Mouse (Mus musculus): ENCODE results near the gene Glis1.

Gene Glis1

DNA sequence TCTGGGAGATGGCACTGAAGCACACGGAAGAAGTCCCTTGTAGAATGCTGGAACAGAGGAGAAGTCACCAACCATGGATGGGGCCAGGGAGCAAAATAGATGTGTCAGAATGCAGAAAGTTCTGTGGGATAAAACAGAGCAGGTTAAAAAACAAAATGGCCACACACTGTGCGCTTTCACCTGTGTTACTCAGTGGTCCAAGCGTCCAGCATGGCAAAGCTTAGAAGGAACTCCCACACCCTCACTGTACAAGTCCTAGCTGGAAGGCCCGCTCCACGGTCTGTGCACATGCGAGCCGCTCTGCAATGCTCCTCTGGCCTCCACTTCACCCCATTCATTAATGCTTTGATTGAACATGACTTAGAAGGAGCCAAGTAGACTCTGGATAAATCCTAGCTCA is 81.2 kb downstream of the Glis1 start:
- 88% methylated on average over 7 of the region's 7 CpGs for WGBS

DNA sequence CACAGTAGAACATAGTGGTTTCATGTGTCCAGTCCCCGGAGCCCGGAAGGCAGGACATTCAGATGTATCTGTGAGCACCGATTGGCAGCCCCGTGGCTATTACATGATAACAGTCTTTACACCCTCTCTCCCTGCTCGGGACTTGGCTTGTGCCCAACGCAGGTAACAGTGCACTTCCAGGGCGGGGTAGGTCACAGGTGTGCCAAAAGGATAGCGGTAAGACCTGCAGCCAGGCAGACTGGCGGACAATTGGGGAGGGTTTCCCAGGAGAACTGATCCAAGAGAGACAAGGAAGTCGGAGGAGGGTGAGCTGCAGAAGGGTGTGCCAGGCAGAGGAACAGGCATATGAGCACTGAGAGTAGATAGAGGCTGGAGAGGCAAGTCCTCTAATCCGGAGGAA is 84.4 kb downstream of the Glis1 start:
- 93% methylated on average over 11 of the region's 11 CpGs for WGBS

DNA sequence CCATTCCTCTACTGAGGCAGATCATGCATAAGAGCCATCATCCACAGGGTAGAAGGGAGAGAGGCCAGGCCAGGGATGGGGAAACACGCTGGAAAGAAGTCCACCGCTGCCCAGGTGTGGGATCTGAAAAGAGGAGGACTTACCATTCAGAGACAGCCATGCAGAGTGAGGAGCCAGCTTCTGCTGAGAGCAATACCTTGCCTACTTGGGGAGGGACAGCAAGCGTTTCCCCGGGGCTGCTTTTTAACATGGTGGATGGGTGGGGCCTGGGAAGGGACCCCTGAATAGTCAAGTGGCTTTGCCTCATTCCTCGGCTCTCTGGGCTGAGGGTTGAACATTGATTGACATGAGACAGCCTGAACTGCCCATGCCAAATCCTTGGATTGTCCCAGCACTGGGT is 85.7 kb downstream of the Glis1 start:
- 93% methylated on average over 5 of the region's 5 CpGs for WGBS

DNA sequence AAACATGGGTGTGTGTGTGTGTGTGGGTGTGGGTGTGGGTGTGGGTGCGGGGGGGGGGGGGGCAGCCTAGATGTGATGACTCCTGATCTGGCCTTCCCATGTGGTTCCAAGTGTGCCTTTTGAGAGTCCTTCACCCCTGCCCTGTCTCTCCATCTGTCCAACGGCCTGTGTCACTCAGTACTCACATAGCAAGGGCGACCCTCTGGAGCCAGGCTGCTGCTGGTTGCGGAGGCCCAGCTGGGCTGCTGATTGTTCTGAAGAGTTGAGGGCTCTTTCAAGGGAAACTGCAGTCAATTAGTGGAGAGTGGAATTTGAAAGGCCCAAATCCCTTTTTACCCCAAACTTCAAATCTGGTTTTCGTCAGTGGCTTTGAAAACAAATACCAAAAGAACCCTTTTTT is 86.4 kb downstream of the Glis1 start:
- 77% methylated on average over 5 of the region's 5 CpGs for WGBS

DNA sequence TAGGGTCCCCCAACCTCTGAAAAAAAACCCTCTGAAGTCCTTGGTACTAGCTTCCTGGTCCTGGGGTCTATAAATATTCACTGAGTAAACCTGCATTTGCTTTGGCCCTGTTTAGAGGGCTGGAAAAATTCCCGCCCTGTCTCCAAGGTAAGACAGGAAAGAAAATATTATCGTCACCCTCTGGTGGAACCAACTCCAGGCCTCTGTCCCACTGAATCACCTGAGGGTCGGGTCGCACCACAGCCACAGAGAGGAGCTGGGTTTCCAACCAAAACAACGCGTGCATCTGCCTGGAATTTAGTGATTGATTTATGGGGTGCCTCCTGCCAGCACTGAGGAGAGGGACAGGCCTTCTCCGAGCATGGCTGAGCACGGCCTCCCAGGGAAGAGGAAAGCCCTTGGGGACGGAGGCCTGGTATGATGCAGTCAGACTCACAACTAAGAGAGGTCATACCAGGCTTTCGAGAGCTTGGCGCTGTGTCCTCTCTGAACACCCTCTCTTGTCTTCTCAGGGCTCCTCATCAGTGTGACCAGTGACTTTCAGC is 89.3 kb downstream of the Glis1 start:
- 89% methylated on average over 11 of the region's 11 CpGs for WGBS

DNA sequence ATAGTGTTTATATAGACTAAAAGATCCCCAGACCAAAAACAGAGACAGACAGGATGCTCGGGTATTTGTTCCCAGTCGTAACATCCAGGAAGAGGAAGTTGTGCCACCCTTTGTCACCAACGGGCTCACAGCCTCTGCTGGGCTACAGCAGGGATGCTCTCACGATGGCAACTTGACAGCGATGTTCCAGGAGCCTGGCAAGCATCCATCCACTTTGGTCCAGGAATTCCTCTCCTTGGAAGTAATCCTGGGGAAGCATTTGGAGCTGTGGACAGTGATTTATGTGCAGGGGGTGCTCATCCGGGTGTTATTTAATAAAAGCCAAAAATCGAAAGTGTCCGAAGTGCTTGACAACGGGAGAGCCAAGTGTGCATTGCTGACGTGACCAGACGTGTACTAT is 100.7 kb downstream of the Glis1 start:
- WGBS = 74% methylated on average over 11 of the region's 11 CpGs

DNA sequence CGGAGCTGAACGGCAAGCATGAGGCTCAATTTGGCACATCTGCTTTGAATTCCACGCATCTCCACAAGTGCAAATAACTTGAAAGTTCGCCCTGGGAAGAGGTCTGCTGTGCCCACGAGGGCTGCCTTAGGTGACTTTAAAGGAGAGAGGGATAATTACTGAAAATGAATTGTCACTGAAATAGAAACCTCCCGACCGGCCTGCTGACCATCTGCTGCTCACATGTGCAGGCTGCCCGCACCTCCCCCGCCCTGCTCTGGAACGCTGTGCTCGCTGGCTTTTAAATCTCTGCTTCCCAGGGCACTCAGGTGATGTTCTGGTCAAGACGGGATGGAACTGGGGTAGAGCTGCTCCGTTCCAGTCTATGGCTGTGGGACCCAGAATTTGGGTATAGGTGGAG is 103.7 kb downstream of the Glis1 start:
- WGBS = 57% methylated on average over 13 of the region's 13 CpGs

DNA sequence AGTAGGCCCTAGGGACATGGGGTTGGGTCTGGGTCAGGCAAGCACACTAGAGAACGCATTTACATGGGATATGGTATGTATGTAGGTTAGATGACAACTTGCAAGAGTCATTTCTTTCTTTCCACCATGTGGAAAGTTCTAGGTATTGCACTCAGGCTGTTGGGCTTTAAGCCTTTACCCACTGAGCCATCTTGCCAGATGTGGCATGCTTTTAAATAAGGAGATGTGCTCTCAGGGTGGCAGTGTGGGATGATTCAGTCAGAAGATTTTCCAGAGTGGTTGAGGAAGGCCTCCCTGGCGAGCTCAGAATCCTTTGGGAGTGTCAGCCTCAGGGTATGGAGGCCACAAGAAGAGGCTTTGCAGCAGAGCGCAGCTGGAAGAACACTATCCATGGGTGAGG is 104.2 kb downstream of the Glis1 start:
- 85% methylated on average over 3 of the region's 3 CpGs for WGBS

DNA sequence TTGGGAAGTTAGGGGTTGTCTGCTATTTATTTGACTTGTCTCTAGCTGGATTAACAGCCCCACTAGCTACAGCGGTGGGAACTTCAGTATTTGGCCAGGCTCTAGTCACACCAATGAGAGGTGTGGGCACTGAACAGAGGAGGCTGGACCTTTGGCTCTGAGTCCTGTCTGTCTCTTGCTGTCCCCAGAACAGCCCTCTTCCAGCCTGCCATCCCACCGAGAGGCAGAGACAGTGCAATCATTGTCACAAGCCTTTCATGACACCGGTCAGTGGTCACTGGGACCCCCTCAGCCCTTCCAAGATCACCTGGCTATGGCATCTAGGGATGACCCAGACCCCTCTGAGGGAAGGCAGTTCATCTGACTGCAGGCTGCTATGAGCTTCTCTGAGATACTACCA is 104.6 kb downstream of the Glis1 start:
- WGBS = 79% methylated on average over 3 of the region's 3 CpGs

DNA sequence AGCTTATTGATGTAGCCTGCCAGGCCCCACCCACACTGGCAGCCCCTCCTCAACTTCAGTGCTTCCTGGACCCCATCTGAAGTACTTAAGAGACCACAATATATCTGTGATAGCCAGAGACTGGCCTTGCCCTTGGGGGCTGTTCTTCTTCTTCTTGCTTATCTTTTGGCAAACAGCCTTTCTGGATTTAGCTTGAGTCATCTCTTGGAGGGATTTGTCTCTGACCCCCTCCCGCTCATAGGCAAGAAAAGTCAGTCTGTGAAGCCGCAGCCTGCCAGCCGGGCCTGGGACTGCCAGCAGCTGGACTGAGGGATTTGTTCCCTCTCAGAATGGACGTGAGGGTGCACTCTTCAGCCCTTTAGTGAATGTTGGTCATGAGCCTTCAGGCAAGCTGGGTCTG is 107.4 kb downstream of the Glis1 start:
- 80% methylated on average over 4 of the region's 4 CpGs for WGBS

DNA sequence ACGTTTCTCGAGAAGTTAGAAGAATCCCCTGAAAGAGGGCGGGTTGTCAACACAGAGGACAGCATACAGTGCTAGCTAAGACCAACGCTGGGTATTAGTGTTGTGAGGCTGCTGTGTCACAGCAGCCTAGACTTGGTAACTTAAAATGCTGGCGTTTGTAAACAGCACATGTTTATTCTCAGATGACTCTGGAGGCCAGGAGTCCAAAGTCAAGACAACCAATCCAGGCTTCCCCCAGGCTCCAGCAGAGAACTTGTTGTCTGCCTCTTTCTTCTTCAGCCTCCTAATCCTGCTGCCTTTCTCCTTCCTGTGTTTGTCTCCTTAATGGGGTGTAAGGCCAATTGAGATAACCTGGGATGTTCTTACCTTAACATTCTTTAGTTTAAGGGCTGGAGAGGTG is 110.5 kb downstream of the Glis1 start:
- WGBS = 88% methylated on average over 5 of the region's 5 CpGs

DNA sequence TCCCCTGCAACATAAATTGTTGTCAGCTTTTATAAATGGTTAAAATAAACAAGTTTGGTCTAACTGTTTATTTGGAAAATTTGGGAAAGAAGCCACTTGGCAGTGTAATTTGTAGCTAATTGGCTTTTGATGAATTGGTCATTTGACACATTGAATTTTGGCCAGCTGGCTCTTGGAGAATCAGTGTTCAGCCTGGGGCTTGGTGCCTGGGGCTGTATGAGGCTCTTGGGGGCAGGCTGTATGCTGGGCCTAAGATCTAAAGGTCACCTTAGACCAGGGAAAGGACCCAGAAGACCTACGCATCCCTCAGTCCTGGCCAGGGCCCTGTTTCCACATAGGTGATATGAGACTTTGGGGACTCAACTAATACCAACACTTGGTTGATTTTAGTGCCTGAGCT is 111.3 kb downstream of the Glis1 start:
- whole genome bisulfite sequencing = 88% methylated on average over 1 of the region's 1 CpGs

DNA sequence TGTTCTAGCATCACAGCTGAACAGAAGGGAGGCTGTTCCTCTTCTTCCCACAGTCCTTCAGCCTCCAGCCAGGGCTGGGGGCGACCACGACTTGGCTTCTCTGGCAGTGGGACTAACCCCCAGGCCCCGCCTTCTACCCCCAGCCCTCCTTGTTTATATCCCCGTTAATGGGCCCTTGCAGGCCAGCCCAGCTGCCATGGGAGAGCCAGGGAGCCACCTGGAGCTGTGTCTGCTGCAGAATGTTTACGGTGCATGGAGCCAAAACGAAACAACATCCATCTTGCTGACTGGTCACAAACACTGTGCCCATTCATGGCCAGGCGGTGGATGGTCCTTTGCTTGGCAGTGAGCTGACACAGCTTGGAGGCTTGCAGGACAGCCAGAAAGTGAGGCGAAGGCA is 112.1 kb downstream of the Glis1 start:
- 64% methylated on average over 8 of the region's 8 CpGs for WGBS

DNA sequence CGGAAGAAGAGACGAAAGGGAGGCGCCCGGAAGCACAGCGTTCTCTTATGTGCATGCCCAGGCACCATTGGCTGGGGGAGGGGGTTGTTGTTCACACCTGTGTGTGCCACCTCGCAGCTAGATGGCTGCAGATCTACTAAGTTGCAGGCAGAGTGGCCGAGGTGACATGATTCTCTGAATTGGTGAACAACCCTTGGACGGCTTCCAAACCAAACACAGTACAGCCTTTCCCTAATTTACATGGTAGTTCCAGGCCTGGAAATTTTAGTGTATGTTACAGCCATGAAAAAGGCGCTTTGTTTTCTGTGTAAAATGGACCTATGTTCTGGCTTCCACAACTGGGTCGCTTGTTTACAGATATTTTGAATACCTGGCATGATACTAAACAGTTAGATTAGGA is 115.7 kb downstream of the Glis1 start:
- WGBS = 96% methylated on average over 10 of the region's 10 CpGs

DNA sequence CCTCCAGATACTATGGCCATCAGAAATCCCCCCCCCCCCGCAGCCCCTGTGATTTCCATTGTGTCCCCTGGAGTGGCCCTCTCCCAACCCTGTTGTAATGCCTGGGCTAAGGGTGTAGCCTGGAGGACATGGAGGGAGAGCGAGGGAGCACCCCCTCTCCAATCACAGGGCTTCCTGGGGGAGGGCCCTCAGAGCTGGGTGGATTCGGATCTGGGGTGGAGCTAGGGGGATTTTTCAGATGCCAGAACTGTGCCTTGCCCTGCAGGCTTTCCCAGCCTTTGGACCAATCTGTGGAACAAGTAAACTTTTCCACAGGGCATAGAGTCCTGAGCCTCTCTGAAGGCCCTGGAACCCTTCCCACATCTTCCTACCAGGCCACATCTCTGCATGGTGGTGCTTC is 116.2 kb downstream of the Glis1 start:
- WGBS = 84% methylated on average over 3 of the region's 3 CpGs

DNA sequence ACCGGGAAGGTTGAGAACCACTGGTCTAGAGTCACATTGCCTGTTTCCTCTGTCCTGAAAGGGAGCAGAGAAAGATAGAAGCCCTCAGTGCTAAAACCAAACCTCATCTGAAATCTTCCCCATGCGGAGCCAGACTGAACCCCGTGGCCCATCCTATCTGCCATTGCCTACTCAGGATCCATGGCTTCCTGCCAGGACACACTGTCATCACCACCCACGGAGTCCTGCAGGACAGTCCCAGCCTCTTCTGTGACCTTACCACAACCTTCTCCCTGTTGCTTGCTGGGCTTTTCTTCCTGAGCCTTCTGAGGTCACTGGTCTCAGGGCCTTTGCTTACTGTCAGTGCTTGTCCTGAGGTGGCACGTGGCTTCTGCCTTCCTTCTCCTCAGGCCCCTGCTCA is 118.3 kb downstream of the Glis1 start:
- WGBS = 69% methylated on average over 5 of the region's 5 CpGs

DNA sequence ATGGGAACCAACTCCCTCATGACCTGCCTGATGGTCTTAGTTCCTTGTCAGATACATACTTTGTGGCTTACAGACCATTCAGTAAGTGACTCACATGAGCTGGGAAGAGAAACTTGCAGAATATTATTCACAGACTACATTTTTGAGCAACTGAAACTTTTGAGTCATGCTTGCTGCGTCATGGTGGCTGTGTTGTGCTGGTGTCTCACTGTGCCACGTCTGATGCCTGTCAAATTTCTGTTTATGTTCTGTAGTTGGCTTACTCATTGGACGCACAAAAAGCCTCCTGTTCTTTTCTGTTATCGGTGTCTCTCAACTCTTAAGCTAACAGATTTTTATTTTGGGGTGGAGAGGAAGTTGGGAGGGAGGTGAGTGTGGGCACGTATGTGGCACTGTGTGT is 119.4 kb downstream of the Glis1 start:
- 67% methylated on average over 5 of the region's 5 CpGs for WGBS

DNA sequence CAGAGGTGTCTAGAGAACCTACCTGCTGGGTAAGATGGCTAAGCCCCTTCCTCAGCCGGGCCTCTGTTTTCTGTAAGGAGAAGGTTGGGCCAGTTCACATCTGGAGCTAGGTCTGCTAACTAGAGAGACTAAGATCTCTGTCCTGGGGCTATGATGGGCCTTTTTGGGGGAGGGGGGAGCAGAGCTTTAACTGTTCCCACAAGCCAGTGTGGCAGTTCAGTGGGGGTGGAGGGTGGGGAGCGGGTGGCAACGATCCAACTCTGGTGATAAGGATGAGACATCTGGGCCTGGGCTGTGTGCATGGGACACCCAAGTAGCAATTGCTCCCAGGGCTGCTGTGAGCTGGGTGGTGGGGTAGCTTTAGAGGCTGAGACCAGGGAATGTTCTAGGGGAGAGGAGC is 124.4 kb downstream of the Glis1 start:
- 78% methylated on average over 3 of the region's 3 CpGs for WGBS

DNA sequence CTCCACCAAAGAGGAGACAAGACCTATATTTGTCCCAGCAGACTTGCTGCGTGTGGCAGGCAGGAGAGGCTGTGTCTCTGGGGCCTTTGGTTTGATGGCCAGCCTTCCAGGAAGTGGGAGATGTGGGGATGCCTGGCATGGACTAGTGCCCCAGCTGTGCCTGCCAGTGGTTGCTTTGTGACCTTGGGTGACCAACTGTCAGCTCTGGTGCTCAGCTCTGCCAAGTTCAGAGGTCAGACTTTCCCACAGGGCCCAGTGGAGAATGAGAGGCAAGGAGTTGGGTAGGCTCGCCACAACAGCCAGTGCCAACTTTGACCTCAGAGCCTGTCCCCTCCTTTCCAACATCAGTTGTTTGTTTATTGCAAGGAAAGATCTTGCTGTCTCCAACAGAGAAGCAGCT is 126.7 kb downstream of the Glis1 start:
- WGBS = 85% methylated on average over 2 of the region's 2 CpGs

DNA sequence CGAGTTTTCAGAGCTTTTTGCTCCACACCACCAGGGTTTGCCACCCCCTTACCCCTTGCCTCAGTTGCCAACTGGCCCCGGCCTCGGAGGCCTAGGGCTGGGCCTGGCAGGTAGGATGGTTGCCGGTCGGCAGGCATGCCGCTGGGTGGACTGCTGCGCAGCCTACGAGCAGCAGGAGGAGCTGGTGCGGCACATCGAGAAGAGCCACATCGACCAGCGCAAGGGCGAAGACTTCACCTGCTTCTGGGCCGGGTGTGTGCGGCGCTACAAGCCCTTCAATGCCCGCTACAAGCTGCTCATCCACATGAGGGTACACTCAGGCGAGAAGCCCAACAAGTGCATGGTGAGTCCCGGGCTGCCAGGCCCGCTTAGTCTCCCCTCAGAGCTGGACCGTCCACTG is 133.8 kb downstream of the Glis1 start:
- 88% methylated on average over 21 of the region's 21 CpGs for WGBS

DNA sequence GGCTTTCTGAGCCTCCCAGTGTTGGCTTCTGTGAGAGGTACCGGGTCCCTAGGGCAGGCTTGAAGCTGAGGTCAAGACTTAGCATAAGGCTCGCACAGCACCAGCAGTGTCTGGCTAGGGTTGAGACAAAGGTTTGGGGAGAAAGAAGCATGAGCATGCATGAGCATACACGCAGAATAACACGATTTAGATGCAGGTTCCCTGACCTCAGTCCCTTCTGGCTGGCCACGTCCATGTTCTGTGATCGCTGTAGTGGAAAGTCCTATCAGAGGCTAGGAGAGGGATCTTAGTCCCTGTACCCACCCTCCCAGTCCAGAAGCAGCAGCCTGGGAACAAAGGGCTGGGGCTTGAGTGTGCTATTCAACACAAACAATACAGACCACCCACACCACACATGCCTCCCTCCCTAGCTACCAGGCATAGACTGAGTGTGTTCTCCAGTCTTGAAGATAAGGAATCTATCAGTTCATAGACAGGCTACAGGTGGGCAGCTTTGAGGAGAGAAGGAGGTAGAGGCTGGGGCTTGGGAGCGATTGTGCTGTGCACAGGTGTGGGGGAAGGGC is 134.6 kb downstream of the Glis1 start:
- WGBS = 89% methylated on average over 7 of the region's 7 CpGs

DNA sequence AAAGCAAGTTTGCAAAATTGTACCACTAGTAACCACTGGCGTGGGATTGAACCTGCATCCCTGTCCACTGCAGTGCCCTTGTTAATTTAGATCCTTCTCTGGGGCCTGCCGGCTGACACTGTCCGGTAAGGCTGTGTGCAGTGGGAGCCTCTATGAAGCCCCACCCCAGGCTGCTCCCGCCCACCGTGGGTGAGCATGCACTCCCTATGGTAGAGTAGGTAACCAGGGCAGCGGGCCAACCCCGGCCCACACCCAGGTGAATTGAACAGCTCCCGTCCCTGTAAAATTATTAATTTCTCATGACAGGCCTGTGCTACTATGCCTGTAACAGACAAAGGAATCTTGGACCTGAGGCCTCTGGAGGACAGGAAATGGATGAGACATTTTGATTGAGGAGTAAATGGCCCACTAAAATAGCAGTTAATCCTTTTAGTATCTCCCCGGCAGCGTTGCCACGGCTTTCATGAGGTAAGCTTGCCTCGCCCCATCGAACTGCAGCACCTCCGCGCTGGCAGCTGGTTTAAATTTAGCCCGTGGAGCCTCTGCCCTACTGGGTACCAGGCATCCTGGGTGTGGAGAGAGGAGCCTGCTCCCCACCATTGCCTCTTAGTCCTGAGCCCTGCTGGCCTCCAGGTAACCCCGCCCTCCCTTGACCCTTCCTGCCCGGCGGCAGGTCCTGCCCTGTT is 136.1 kb downstream of the Glis1 start:
- 74% methylated on average over 19 of the region's 19 CpGs for WGBS

DNA sequence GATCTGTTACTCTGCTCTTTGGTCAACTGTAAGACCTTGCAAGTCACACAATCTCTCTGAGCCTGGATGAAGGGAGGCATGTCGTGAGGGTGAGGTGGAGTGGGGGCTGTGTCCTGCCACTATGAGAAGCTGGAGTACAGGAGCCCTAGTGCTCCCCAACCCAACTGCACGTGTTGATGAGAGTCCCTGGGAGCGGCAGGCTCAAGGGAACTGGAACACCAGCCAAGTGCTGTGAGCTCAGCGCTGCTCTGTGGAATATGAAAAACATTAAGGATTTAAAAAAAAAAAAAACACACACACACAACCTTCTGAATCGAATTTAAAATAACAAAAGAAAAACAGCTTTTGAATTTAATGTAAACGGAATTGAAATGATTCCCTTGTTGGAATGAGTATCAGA is 141.4 kb downstream of the Glis1 start:
- 47% methylated on average over 6 of the region's 6 CpGs for WGBS

DNA sequence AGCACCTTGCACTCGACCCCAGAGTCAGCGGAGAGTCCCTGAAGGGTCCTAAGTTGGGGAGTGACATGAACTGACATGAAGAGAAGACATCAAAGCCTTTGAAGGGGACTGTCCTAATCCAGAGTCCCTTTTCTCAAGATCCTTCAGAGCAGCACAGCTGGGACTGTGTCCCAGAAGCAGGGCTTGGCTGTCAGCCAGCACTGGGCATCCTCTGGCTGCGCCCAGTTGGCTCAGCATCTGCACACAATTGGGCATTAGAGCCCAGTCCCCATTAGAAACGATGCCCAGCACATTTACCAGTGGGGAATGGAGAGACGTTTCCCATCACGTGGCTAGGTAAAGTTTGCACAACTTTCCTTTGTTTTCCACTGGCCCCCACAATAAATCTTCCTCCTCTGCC is 142.4 kb downstream of the Glis1 start:
- WGBS = 48% methylated on average over 6 of the region's 6 CpGs
